Comparison of ENCODE assay signal across 1 mouse cellular context in the genomic region with DNA sequence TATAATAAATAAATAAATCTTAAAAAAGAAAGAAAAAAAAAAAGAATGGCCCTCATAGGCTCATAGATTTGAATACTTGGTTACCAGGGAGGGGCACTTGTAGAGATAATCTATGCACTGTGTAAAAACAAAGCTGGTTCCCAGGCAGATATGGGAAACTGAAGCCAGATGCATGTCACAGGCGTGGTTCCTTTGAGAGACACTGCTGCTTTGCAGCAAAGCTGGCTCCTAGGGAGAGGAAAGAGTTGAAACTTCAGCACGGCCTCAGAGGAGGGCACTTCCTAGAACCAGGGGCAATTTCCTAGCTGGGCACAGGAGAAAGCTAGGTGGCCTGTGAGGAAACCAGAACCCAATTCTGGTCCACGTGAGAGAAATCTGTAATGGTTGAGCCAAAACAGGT.
TF ChIP-seq lines count a peak whose summit lies in the region.

No protein-coding gene starts in this region.

TF ChIP-seq in MEL, 35 proteins besides CTCF, POLR2A, EP300 and RAD21:
- TF ChIP-seq TBP (IDR thresholded peaks at IDR 0.05; ENCODE audit: low read depth, low read length) = no peak
- TF ChIP-seq HCFC1 (IDR thresholded peaks at IDR 0.05; ENCODE audit: low read depth, low read length) = no peak
- TF ChIP-seq USF1 (IDR thresholded peaks at IDR 0.05; ENCODE audit: low read depth, low read length) = no peak
- TF ChIP-seq ETS1 (IDR thresholded peaks at IDR 0.05; ENCODE audit: low read depth, low read length) = no peak
- TF ChIP-seq TAL1 (IDR thresholded peaks at IDR 0.05; ENCODE audit: low read length) = no peak
- TF ChIP-seq ZNF384 (IDR thresholded peaks at IDR 0.05; ENCODE audit: low read depth, low read length) = peak; percentile 23; the same call in 1 of the 2 replicates
- TF ChIP-seq BHLHE40 (IDR thresholded peaks at IDR 0.05; ENCODE audit: borderline replicate concordance, low read depth, low read length) = no peak
- no peak for TF ChIP-seq CHD2 (IDR thresholded peaks at IDR 0.05; ENCODE audit: low read length)
- TF ChIP-seq TCF12 (IDR thresholded peaks at IDR 0.05; ENCODE audit: low read depth, low read length) = no peak
- TF ChIP-seq KAT2A (conservative IDR thresholded peaks at IDR 0.05; ENCODE audit: low read depth, low read length) = no peak
- TF ChIP-seq RCOR1 (IDR thresholded peaks at IDR 0.05; ENCODE audit: low read depth, low read length) = 0 out of 2 replicates have a peak, but pooled peaks have one; percentile 14
